Mouse (Mus musculus) left cerebral cortex, postnatal 14 days (tissue): Measurements from ENCODE around the gene Ubr7. TPM values are rescaled to one million over a fixed set of nuclear protein-coding genes. Genes with fewer than 3 reads are reported as not detected.
A peak's percentile ranks its signal among the peaks of the same experiment; 100 is the strongest.

Source experiments
- DNase-seq, 2 experiments: peaks; one replicate each; pipeline ENCODE4 v3.0.0; 2021 to 2022; ENCODE audit warnings: low spot score in 2 of 2, mixed read lengths in 1 of 2
- intact Hi-C: fragments of 180-260 bp; cut with DNase I; formaldehyde crosslinking; loops from one replicate; pipeline ENCODE4 v1.15.1; 2025
- total RNA-seq, 2 experiments: library from RNA; stranded (reverse); gene quantifications; 2 replicates each; pipeline ENCODE4 v1.2.3; 2021

Gene Ubr7
- total RNA-seq, 2 experiments from 2014 or later = 33.4 to 34.5 TPM

- intact Hi-C loops = loop anchor here (10.0 kb wide), 1 partner anchor 280 kb away; no protein-coding TSS in a partner anchor
- DNase-seq = no peak
These were observed 27.3 kb downstream of the Ubr7 start for GRCm38 (mm10) chr12:102784899-102785592.

GRCm38 (mm10) chr12:102785593-102785985, 27.8 kb downstream of the Ubr7 start:
- intact Hi-C loops = loop anchor here (10.0 kb wide), 1 partner anchor 279 kb away; no protein-coding TSS in a partner anchor
- peak in 1 of 2 experiments; percentile 17 for DNase-seq

- DNase-seq = no peak
- intact Hi-C loops = loop anchor here (10.0 kb wide), 1 partner anchor 277 kb away; no protein-coding TSS in a partner anchor
These were observed 30.2 kb downstream of the Ubr7 start for GRCm38 (mm10) chr12:102787927-102788326.

- intact Hi-C loops = no loop called here
- no peak for DNase-seq
These were observed 41.8 kb downstream of the Ubr7 start for GRCm38 (mm10) chr12:102799528-102799927.

DNA sequence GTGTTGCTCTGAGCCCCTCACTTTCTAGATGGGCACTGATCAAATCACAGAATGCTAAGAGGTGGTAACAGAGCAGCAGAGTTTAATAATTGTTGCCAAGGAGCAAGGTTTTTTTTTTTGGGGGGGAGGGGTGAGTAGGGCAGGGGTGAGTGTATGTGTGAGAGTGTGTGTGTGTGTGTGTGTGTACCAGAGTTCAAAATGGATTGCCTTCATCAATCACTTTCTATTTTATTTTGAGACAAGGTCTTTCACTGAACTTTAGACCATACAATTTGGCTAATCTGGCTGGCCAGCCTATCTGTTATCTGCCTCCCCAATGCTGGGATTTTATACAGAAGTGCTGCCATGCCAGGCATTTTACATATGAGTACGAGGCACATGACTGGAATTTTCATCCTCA, 57.1 kb downstream of the Ubr7 start:
- DNase-seq = no peak
- intact Hi-C loops = no loop called here

GRCm38 (mm10) chr12:102826399-102826798, 68.6 kb downstream of the Ubr7 start:
- intact Hi-C loops = no loop called here
- DNase-seq = no peak

- intact Hi-C loops = no loop called here
These were observed 69.4 kb downstream of the Ubr7 start for GRCm38 (mm10) chr12:102827119-102827518.

More at GRCm38 (mm10) chr12:102827119-102827518, 69.4 kb downstream of the Ubr7 start:
- no peak for DNase-seq

Other genes starting within 250 kb of the Ubr7 start
- gene Chga, start 203.0 kb upstream of the Ubr7 start, total RNA-seq = 100 to 1,000 TPM; 190 to 204 TPM
- gene Itpk1, start 53.0 kb upstream of the Ubr7 start, total RNA-seq = 10 to 100 TPM; 74.9 to 76.2 TPM
- 10 to 100 TPM; 37.4 to 38.3 TPM for gene Moap1, start 14.3 kb upstream of the Ubr7 start, total RNA-seq
- 1 to 10 TPM; 4.9 to 5.1 TPM for gene Tmem251, start 14.2 kb upstream of the Ubr7 start, total RNA-seq
- not detected for gene Gm28051, start 202 bp upstream of the Ubr7 start, total RNA-seq
- 10 to 100 TPM; 12.8 to 14.0 TPM for gene Gon7, start 164 bp upstream of the Ubr7 start, total RNA-seq
- gene Gm20604, start 705 bp downstream of the Ubr7 start, total RNA-seq = 10 to 100 TPM; 20.6 to 21.9 TPM
- 10 to 100 TPM; 17.9 TPM for gene Btbd7, start 120.5 kb downstream of the Ubr7 start, total RNA-seq
- not detected for gene Cox8c, start 141.3 kb downstream of the Ubr7 start, total RNA-seq
- gene Unc79, start 190.9 kb downstream of the Ubr7 start, total RNA-seq = 10 to 100 TPM; 43.4 TPM